Mouse (Mus musculus): ENCODE measurements at regions not wholly inside any gene's neighbourhood (a gene's known extent, or its start where the extent isn't known, plus 50 kb on each side); places are given as distances from the start of the nearest gene placed in this dataset.
"Not testable (repeated sequence)": the region's sequence is repeated elsewhere in the genome, so short reads cannot be mapped to it uniquely, and the experiment has no call there.

DNA sequence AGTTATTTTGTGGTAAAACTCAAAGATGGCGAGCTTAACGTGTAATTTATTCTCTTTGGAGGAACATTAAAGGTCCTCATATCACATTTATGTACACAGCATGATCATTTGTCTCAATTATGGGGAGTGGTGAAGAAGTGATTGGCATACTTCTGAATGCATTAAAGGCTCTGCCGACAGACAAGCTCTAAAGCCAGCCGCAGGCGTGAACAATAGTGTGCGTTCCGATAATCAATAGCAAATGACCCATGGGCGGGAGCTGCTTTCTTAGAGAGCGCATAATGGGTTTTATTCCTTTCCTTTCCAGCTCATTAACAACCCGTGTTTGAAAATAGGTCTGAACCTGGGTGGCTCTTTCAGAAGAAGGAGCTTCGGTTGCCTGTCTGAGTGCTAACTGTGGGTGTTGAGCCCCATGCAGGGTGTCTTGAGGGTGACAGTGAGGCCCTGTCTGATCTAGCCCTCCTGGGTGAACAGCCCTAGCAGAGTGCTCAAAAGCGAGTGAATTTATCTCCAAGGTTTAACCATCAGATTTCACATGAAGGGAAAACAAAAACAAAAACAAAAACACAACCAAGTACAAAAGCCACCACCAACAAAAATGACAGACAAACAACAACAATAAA lies 210.5 kb downstream of the Zfp619 start:
- DNase-seq (ENCODE audit: low spot score in 2 of 2) = no peak

DNA sequence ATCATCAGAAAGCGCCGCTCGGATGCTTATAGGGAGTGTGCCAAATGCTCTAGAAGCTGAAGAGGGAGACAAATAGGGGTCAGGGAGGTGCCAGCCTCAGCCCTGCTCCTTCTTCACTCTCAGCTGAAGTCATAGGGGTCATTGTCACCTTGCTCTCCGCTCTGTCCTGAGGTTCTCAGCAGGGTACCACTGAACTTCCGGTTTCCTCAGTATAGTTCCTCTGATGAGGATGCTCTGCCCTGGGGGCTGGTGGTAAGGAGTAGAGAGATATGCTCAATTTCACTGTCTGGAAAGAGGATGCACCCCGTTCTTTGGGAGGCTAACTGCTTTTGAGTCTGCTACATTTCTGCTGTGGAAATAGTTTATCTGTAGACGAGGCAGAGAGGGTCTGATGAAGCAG lies 211.4 kb downstream of the Zfp619 start:
- DNase-seq (ENCODE audit: low spot score in 2 of 2) = no peak

DNA sequence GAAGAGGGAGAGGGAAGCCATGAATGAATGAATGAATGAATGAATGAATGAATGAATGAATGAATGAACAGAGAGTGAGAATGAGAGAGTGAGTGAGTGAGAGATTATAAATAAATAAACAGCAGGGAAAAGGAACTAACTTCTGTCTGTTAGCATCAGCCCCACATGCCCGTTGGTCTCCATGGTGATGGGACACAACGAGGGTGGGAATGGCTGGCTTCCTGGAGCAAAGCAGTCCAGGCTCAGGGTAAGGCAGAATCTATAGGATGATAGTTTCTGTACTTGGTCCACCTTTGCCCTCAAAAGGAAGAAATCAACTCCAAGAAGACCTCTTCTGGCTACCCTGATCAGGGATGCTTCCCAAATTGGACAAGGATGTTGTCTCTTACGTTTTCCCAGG lies 212.2 kb downstream of the Zfp619 start:
- DNase-seq (ENCODE audit: low spot score in 2 of 2) = no peak

DNA sequence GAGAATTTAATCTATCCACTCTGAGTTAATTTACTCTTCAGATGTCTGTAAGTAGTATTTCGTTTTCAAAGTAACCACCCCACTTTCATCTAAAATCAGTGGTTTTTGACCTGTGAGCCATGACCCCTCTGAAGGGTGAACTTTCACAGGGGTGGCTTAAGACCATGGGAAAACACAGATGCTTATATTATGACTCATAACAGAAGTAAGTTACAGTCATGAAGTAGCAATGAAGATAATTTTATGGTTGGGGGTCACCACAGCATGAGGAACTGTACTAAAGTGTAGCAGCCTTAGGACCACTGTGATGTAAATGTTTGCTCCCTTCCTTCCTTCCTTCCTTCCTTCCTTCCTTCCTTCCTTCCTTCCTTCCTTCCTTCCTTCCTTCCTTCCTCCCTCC lies 215.2 kb downstream of the Zfp619 start:
- no peak for DNase-seq (ENCODE audit: low spot score in 2 of 2)

DNA sequence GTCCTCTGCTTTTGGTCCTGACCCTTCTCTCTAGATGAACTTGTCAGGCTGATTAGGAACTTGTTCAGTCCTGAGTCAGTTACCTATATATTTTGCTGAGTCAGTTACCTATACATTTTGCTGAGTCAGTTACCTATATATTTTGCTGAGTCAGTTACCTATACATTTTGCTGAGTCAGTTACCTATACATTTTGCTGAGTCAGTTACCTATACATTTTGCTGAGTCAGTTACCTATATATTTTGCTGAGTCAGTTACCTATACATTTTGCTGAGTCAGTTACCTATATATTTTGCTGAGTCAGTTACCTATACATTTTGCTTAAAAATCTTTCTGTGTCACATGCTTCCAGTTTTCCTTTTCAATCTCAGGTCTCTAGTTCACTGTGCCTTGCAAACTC lies 230.8 kb downstream of the Zfp619 start:
- DNase-seq (ENCODE audit: low spot score in 2 of 2) = not testable (repeated sequence)

DNA sequence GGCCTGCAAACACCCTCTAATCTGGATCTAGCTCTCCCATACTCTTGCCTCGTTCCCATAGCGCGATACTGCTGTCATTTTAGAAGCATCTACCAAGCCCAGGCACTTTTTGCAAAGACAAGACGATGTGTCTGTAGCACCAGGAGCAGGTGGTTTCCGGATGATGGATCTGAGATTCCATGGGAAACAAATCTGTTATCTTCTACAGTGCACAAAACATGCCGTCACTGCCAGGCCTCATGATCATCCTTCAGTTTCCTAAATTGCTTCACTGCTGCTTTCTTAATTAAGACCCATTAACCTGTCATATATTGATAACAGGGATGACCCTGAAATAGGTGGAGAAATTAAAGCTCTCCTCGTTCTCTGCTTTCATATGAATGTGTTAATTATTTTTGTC lies 232.9 kb downstream of the Zfp619 start:
- no peak for DNase-seq (ENCODE audit: low spot score in 2 of 2)

DNA sequence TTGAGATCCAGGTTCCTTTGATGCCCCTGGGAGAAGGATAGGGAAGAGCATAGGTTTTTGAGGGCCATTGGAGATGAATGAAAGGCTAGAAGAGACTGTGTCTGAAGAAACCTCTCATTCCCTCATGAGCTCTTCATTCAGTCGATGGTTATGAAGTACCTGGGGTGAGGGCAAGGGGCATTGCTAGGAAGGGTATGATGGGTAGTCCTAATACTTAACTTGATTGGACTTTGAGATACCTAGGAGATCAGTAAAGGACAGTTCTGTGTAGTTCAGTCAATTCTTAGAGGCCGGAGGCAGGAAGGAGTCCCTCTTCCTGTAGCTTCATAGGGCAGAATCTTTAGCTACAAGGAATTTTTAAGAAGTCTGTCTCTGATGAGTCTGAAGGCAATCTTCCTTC lies 246.8 kb downstream of the Zfp619 start:
- DNase-seq (ENCODE audit: low spot score in 2 of 2) = no peak

DNA sequence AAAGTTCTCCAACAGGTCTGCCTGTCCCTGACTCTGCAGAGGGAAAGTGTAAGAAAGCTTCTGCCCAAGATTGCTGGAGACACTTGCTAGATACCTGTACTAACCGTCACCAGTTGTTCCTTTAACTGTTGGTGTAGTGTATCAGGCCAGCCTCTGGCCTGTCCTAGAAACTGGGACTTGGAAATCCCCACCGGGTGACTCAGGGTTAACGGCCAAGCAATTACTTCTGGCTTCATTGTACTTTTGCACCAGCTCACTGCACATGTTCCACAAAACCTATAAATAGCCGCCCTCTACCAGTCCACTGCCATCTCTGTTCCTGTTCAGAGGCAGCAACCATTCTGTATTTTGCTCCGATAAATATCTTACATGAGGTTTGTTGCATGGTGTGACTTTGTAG lies 247.5 kb downstream of the Zfp619 start:
- no peak for DNase-seq (ENCODE audit: low spot score in 2 of 2)

DNA sequence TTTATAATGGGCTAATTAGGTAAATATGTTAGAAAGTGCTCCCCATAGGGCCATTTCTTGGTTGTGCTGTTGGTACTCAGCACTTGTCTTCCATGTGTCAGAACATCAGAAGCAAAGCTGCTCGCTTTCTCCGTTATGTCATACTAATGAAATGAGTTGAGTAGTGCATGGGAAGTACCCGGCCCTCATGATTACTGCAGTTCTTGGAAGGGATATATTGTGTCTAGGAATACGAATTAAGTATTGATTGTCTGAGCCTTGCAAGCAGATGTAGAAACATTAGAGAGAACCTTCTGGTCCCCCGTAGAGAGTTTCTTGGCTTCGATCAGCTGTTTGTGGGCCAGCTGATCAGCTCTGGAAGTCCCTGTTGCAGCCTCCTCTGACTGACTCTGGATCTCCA lies 255.7 kb downstream of the Zfp619 start:
- DNase-seq (ENCODE audit: low spot score in 2 of 2) = no peak

DNA sequence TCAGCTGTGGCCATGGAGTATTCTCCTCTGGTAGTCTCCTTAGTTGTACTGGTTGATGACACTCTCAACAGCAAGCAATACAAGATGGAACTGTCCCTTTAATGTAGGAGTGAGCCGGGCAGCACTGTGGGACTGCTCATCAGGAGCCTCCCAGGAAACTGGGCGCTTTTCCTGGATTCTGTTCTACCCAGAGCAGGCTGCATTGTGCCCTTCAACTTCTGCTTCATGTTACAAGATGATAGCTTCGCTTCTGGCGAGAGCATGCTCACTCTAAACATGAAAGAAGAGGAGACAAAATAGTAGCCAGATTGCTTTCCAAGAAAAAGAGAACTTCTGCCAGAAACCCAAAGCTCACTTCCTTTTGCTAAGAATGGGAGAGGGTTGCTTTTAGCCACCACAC lies 271.8 kb downstream of the Zfp619 start:
- DNase-seq (ENCODE audit: low spot score in 2 of 2) = no peak

DNA sequence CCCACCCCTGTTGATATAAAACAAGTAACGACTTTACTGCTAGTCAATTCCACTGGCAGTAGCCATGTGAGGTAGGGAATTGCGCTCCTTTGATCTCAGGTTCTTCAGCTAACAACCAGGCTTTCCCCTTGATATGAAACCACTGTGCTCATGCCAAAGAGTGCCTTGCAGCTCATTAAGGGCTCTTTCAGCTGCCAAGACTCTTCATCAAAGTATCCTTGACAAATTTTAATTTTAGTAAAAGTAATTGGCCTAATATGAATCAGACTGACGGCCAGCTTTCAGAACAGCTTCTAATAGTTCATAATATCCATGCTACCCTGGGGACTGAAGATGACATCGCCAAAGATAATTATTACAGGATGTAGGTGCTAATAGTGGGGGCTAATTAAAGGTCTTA lies 272.3 kb downstream of the Zfp619 start:
- no peak for DNase-seq (ENCODE audit: low spot score in 2 of 2)

DNA sequence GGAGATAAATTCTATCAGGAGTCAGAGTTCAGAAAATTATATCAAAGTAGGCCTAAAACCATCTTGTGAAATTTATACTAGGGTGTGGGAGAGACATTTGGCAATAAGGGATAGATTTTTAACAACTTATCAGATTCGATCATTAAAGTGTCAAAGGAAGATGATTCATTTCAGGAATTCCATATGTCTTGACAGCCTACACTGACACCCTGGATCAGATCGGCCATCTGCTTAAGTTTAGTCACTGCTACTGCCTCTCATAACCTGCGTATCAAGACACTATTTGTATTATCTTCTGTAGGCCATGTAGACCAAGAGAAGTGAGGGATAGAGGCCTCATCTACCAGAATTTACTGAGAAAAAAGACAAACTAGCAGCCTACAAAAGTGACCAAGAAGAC lies 277.2 kb downstream of the Zfp619 start:
- DNase-seq (ENCODE audit: low spot score in 2 of 2) = no peak

DNA sequence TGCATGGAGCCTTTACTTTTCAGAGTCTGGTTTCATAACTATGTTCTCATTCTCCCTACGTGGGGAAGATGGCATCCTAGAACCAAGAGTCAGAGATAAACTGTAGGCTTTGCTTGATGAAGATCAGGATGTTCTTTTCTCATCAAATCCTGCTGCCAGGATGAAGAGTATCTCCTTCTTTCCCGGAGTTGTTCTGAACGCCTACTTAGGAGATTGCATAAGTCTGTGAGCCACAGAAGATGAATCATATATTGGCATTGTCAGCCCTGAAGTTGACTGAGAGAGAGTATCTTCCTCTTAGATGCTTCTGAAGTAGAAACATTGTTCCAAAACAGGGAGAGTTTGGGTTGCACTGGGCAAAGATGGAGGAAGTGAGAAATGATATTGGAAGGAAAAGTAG lies 286.7 kb downstream of the Zfp619 start:
- DNase-seq (ENCODE audit: low spot score in 2 of 2) = no peak

DNA sequence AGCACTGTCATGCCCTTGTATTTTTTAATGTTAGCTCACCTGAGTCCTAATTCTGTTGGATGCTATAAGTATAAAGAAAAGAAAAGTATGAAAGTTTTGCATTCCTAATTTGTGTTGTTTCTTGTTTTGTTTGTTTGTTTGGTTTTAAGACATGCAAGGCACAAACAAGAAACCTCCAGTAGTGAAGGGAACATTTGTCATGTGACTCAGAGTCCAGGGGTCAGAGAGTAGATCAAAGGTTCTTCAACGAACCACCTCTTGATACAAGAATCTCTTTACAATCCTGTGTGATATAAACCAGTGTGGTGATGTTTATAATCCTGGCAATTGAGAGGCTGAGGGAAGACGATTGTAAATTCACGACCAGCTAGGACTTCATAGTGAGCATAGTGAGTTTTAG lies 300.5 kb downstream of the Zfp619 start:
- no peak for DNase-seq (ENCODE audit: low spot score in 2 of 2)

DNA sequence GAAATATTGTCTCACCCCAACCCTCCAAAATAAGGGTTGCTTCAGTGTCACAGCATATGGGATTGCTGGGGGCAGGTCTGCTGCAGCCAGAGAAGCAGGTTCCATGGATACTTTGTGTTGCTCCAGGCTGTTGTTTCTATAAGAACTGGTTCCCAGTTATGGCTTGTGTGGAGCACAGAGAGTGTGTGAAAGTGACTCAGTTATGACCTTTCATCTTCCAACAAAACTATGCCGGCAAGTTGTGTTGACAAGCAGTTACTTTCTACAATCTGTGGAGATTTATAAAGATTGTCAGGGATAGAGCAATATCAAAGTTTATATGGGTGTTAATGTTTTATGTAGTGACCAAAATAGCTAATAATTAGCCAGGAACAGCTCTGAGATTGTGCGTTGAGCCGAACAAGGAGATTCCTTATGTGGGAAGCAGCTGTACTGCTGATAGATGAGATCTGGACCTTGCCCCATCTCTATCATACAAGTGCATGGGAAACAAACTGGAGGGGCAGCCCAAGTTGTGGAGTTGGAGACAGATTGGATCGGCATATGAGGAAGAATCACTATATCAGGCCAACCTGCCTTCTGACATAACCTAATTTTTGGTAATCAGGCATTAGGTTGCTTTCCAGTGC lies 305.1 kb downstream of the Zfp619 start:
- DNase-seq (ENCODE audit: low spot score in 2 of 2) = no peak

DNA sequence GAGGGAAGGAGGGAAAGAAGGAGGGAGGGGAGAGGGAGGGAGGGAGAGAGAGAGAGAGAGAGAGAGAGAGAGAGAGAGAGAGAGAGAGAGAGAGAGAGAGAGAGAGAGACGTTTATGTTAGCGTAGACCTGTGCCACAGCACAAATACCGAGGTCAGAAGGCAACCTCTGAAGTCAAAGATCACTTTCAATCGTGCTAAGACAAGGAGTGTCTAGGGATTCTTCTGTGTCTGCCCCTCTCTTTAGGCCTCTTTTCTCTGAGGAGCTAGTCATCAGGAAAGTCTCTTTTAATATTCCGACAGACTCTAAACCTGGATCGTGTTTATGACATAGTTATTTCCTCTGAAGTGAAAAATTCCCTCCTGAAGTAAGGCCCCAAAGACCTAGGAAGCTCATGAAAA lies 310.8 kb downstream of the Zfp619 start:
- DNase-seq (ENCODE audit: low spot score in 2 of 2) = no peak

DNA sequence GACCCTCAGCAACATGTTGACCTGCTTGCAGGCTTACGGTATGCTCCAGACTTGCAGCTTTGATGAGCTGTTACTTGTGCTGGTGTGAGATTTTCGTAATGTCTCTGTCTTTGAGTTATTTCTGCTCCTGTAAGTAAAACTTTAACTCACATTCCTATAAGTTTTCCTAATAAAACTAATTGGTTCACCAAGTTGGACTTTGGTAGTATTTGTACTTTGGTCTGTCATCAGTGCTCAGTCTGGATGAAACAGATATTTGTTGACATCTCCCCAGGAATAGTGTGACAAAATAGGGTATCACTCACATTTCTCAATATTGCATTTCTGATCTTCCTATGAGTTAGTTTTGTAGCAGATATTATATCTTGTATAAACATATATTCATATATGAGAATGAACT lies 313.3 kb downstream of the Zfp619 start:
- DNase-seq (ENCODE audit: low spot score in 2 of 2) = no peak

DNA sequence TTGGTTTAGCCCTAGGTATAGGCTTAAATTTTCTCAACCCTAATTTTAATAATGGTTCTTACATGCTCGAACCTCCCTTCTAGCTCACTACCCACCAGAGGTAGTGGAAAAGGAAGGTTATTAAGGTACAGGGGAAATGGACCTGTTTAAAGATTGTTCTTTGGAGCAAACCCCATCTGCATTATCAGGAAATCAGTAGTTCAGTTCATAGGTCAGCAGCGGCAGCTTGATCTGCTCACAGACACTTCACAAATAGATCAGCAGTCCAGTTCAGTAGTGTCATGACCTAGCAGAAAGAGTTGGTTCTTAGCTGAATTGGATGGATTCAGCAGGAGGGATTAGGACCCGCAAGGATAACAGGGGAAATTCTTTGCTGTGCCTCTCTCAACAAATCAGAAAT lies 324.4 kb downstream of the Zfp619 start:
- DNase-seq (ENCODE audit: low spot score in 2 of 2) = no peak

DNA sequence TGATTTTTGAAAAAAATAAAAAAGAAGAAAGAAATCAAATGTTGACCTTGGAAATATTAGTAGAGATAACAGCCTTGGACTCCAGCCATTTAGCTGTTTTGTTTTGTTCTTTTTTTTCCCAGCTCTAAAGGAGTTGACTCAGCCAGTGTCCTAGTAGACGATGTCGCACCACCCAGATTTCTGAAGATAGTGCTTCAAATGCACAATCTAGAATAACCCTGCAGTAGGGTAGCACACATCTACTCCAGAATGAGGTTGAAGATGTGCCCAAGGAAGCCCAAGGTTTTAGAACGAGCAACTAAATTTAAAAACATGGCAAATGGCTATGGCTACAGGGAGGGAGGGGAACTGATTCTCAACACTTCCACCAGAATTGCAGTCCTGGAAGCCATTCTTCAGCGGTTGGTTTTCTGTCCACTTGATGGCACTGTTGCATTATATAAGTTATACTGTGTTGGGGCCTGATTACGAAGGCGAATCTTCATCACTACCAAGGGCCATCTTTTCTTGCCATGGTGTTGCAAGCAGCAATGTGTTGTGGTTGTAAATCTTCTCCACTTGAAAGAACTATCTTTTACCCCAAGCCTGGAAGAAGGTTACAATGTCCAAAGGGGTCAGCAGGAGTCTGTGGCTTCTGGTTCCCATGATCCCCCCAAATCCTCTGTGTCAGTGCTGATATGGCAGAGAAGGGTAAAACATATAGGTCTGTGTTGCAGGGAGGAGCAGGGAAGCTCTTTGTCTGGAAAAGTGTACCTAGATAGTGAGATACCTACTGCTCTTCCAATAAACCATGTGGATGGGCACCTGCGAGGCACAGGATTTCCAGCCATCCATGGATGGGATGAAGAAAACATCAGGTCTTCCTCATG lies 330.6 kb downstream of the Zfp619 start:
- DNase-seq (ENCODE audit: low spot score in 2 of 2) = no peak

DNA sequence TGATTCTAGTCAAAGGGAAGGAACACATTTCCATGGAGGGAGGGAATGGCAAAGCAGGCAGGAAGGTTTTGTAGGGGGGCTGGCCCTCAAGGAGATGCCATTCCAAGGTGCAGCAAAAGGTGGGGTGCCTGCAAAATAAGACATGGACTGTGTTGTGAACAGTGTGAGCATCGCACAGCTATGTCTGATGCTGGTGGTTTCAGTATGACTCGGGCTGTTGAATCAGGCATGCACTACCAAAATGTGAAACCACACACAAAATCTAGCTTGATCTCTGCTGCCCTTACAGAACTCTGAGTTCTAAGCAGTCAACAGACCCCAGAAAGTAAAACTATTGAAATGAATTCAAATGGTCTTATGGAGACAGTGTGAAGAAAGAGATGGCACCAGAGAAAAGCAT lies 339.7 kb downstream of the Zfp619 start:
- no peak for DNase-seq (ENCODE audit: low spot score in 2 of 2)

DNA sequence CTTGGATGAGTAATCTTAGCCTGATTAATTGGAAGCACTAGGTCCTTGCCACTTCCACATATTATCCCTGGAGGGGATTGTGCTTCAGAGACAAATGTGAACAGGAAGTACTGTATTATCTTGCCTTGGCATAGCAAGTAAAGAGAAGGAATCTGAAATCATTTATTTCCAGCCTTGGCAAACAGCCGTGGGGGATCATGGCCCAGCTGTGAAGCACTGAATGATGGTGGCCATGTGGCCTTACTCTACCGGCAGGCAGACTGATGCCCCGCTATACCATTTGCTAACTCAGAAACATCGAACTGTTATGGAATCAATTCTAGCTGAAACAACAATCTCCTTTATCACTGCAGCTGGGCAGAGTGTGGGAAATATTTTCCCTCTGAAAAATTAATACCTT lies 345.3 kb downstream of the Zfp619 start:
- DNase-seq (ENCODE audit: low spot score in 2 of 2) = no peak

DNA sequence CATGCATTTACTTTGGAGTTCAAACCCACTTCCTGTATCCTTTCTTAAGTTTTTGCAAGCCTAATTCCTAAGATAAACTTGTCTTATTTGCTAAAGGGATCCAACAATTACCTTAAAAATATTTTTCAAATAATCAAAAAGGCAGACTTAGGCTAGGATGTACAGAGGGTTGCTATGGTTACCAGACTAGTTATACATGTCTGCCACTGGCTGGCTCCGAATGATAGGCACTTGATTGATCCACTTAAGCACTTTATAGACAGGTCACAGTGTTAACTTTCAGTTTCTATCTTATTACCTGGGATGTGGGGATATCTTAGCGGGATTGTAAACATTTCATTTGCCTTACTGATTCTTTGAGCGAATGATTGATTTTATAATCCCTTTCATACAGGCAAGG lies 346.6 kb downstream of the Zfp619 start:
- DNase-seq (ENCODE audit: low spot score in 2 of 2) = no peak

DNA sequence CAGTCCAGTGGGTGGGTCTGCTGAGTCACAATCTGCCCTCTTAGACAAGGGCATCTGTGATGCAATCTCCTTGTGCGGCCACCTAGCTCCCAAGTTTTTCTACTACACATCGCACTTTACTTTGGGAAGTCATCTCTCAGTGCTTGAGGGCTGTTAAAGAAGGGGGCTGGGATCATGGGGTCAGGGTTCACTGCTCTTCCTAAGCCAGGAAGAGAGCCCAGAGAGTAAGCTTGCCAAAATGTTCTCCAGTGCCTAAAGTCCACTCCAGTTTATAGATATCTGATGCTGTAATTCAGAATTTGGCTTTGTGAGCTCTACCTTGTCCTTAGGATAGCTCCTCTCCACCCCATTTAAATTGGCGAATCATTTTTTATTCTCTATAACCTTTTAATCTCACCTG lies 347.2 kb downstream of the Zfp619 start:
- DNase-seq (ENCODE audit: low spot score in 2 of 2) = no peak
